Mouse (Mus musculus): Measurements from ENCODE around the gene Snap91. TPM values are rescaled to one million over a fixed set of nuclear protein-coding genes. Genes with fewer than 3 reads are reported as not detected.
A peak's percentile ranks its signal among the peaks of the same experiment; 100 is the strongest.

Gene Snap91
- polyA plus RNA-seq, 1 experiment = 200 TPM

DNA sequence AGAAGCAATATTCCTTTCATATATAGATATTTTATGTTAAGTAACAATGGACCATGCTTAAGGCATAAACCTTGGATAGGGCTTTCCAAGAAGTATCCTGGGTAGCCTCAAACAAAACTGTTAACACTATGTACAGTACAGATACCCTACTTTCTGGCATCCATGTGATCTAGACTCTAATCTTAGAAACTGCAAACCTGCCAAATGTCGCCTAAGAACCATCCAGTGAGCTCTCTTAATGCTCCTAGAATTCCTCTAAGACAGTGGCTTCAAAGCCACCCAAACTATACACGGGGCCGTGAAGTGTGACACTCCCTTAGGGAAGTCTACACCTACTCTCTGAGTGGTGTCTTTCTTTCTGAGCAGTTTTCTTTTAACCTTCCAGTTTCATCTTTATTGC lies 107.6 kb downstream of the Snap91 start:
- Histone ChIP-seq H3K27ac (ENCODE audit: insufficient read depth, low read length) (no peak overlapping the region), H3K4me1 (ENCODE audit: control insufficient read depth, insufficient read depth, low read length) (no peaks in the 10 kb centered on the region), H3K4me3 (ENCODE audit: insufficient read depth, low read length) (no peak overlapping the region)
- no peak for TF ChIP-seq POLR2A (IDR thresholded peaks at IDR 0.05; ENCODE audit: extremely low read depth, insufficient read depth, low read length)
- TF ChIP-seq CTCF (IDR thresholded peaks at IDR 0.05; ENCODE audit: extremely low read depth, insufficient read depth, low read length) = no peak

DNA sequence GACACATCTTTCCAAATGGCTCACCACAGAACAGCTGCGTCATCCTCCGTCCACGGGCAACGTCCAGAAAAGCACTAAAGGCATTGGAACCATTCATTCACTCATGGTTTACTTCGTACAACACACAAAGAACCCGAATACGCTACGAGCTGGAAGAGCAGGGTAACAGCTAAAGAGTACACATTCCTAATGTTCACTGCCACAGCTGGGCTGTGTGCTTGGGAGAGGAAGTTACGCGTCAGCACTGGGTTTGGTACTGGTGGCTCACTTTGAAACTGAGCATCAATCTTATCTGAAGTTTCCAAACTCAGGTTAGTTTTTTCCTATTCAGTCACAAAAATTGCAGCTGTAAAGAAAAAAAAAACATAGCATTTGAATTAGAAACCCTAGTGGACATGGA lies 113.5 kb downstream of the Snap91 start:
- TF ChIP-seq CTCF (IDR thresholded peaks at IDR 0.05; ENCODE audit: extremely low read depth, insufficient read depth, low read length) (no peak), POLR2A (IDR thresholded peaks at IDR 0.05; ENCODE audit: extremely low read depth, insufficient read depth, low read length) (no peak)
- Histone ChIP-seq H3K4me3 (ENCODE audit: insufficient read depth, low read length) (no peak overlapping the region), H3K4me1 (ENCODE audit: control insufficient read depth, insufficient read depth, low read length) (peaks cover 4% of the 10 kb centered on the region), H3K27ac (ENCODE audit: insufficient read depth, low read length) (no peak overlapping the region; the same call in 1 of the 2 replicates)

DNA sequence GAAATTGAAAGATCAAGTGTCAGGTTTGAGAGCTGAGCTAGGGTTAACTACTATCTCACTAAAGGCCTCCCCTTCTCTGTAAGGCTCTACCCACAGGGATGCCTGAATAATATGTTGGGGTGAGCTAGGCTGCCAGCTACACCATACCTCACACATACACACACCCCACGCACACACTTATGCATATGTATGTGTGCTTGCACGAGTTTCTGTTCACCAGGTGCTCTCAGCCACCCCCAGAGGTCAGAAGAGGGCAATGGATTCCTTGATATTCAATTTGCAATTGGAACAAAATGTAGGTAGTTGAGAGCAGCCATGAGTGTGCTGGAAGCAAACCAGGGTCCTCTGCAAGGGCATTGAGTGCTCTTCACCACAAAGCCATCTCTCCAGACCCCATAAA lies 116.5 kb downstream of the Snap91 start:
- H3K27ac ChIP-seq (ENCODE audit: insufficient read depth, low read length) = no peak overlapping the region
- peaks cover 4% of the 10 kb centered on the region for H3K4me1 ChIP-seq (ENCODE audit: control insufficient read depth, insufficient read depth, low read length)
- no peak for TF ChIP-seq POLR2A (IDR thresholded peaks at IDR 0.05; ENCODE audit: extremely low read depth, insufficient read depth, low read length)
- TF ChIP-seq CTCF (IDR thresholded peaks at IDR 0.05; ENCODE audit: extremely low read depth, insufficient read depth, low read length) = no peak
- H3K4me3 ChIP-seq (ENCODE audit: insufficient read depth, low read length) = no peak overlapping the region

DNA sequence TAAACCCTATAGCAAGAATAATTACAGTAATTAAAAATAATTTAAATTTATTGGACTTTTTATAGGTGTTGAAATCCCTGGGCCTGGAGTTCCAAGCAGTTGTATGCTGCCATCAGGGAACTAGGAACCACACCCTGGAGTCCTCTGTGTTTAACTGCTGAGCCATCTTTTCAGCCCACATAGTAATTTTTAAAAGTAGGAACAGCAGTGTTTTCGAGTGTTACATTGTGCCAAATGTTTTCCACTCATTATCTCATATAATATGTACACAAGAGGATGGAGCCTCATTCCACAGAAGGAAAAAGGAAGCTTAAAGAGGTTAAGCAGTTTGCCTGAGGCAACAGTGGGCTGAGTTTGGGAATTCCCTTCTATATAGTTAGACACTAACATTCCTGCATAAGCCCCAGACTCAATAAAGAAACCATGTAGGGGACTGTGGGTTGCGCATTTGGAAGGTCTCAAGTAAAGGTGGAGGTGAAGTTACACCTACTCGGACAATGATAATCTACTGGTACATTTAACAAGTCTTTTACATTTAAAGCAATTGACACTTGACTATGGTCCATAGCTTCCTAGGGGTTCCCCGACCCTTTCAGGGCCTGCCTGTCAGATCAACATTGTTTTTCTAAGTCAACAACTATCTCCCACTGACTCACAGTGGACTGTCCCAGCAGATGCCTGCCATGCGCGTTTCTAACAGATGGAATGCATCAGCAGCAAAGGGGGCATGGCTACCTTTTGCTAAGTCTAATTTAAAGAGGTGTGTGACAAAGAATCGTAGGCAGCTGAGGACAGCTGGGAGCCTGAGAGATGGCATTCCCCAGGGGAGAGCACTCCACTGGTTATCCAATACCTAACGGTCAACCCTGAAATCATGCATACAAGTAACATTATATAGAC lies 117.7 kb downstream of the Snap91 start:
- Histone ChIP-seq H3K27ac (ENCODE audit: insufficient read depth, low read length) (no peak overlapping the region), H3K4me3 (ENCODE audit: insufficient read depth, low read length) (no peak overlapping the region), H3K4me1 (ENCODE audit: control insufficient read depth, insufficient read depth, low read length) (peaks cover 4% of the 10 kb centered on the region)
- no peak for TF ChIP-seq CTCF (IDR thresholded peaks at IDR 0.05; ENCODE audit: extremely low read depth, insufficient read depth, low read length)

DNA sequence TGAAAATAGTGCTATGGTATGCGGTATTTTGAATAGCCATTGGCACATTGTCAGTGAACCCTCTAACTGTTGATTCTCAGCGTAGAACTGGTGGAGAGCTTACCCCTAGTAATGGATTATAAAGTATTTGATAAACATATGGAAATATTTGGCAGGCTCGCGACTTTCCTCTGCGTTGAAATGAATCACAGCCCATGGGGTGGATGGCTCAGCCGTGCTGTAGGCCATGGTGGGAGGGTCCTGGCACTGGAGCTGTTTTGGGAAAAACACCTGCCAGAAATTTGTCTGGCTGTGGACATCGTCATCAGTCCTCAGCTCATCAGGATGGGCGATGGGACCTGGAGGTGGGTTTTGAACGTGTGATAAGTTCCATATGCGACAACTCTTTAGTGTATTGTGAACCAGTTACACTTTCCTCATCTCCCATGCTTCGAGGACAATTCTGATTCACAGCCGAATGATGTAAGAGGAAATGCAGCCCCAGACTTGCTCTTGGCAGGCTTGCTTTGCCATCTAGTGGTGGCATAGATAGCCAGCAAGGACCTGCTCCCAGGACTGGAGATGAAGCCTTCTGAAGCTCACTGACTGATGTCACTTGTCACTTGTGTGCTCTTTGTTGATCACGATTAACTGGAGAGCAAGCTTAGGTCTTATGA lies 134.4 kb downstream of the Snap91 start:
- H3K4me1 ChIP-seq (ENCODE audit: control insufficient read depth, insufficient read depth, low read length) = no peaks in the 10 kb centered on the region; the same call in 1 of the 2 replicates
- no peak overlapping the region for H3K27ac ChIP-seq (ENCODE audit: insufficient read depth, low read length)
- no peak for TF ChIP-seq POLR2A (IDR thresholded peaks at IDR 0.05; ENCODE audit: extremely low read depth, insufficient read depth, low read length)
- TF ChIP-seq CTCF (IDR thresholded peaks at IDR 0.05; ENCODE audit: extremely low read depth, insufficient read depth, low read length) = peak; percentile 97
- H3K4me3 ChIP-seq (ENCODE audit: insufficient read depth, low read length) = no peak overlapping the region

DNA sequence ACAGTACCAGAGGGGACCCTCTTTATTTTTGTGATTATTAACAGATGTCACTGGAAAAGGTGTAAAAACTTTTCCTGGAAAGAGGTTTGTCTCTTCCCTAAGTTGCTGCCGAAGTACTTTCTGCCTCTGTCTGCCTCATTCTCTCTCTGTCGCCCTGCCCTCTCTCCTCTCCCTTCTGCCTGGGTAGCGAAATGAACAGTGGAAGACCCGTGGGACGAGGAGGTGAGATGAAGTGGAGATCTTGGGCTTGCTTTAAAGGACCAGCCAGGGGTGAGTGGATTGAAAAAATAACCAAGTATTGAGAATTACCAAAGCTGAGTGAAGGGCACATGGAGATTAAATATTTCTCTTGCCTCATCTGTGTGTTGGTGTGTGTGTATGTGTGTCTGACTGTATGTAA lies 136.4 kb downstream of the Snap91 start:
- H3K4me3 ChIP-seq (ENCODE audit: insufficient read depth, low read length) = peak overlapping the region; percentile 48; the same call in 1 of the 2 replicates
- TF ChIP-seq CTCF (IDR thresholded peaks at IDR 0.05; ENCODE audit: extremely low read depth, insufficient read depth, low read length) = no peak
- no peak for TF ChIP-seq POLR2A (IDR thresholded peaks at IDR 0.05; ENCODE audit: extremely low read depth, insufficient read depth, low read length)
- no peaks in the 10 kb centered on the region; the same call in 1 of the 2 replicates for H3K4me1 ChIP-seq (ENCODE audit: control insufficient read depth, insufficient read depth, low read length)
- H3K27ac ChIP-seq (ENCODE audit: insufficient read depth, low read length) = no peak overlapping the region

DNA sequence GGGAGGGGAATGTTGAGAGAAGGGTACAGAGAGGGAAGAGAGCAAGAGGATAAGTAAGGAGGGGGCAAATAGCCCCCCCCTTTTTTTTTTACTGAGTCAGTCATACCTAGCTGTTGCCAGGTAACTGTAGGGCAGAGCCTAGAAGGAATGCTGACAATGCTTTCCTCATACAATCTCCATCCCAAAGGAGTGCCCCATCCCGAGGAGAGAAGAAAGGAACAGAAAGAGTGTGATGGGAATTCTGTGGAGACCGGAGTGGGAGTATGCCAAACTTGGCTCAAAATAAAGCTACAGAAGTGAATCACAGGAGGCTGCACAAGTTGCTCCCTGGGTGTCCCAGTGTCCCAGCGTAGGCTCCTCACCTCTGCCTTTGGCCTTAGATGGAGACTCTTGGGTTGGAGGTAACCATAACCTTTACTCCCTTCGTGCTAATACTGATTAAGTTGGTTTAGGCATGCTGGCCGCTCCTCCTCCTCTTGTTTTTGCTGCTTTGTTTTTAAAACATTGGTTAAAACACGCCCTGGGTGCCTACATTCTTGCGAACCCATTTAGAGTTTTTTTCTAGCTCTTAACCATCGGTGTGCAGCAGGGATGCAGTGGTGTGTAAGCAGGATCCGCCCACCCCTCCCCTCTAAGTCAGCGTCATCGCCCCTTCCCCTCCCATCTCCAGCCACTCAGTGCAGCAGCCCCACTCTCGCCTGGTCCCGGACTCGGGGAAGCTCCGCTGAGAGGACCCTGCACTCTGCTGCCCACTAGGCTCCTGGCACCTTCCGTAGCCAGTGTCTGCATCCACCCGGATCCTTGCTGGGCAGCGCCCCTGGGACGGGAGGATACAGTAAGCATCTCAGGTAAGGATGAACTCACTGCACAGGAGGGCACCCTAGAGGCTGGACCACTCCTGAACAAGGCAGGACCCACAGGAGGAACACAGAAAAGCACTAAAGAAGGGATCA lies 137.2 kb downstream of the Snap91 start, which contains the start of gene Prss35:
Gene Prss35 (plus strand): TSS at position 691 of the 953 bp plus-strand sequence.
- TF ChIP-seq CTCF (IDR thresholded peaks at IDR 0.05; ENCODE audit: extremely low read depth, insufficient read depth, low read length) = no peak
- TF ChIP-seq POLR2A (IDR thresholded peaks at IDR 0.05; ENCODE audit: extremely low read depth, insufficient read depth, low read length) = no peak
- Histone ChIP-seq H3K4me1 (ENCODE audit: control insufficient read depth, insufficient read depth, low read length) (no peaks in the 10 kb centered on the region; the same call in 1 of the 2 replicates), H3K4me3 (ENCODE audit: insufficient read depth, low read length) (peak within 1 kb of the TSS; percentile 48), H3K27ac (ENCODE audit: insufficient read depth, low read length) (no peak within 1 kb of the TSS)

DNA sequence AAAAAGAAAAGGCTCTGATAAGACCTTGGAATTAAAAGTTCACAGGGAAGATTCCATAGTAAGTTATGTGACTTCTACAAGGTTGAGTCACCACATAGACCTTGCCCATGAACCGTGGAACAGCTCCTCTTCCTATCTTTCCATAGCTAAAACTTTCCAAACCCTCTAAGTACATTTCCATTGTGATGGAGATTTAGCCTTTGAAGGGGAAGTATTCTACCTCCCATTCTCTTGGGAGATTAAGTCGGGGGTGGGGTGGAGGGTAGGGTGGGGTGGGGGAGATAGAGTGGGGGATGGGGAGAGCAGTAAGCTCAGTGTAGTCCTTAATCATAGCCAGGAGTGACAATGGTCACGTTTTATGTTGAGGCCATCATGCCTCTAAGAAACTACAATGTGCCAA lies 140.5 kb downstream of the Snap91 start:
- TF ChIP-seq POLR2A (IDR thresholded peaks at IDR 0.05; ENCODE audit: extremely low read depth, insufficient read depth, low read length) = no peak
- no peak for TF ChIP-seq CTCF (IDR thresholded peaks at IDR 0.05; ENCODE audit: extremely low read depth, insufficient read depth, low read length)
- Histone ChIP-seq H3K4me1 (ENCODE audit: control insufficient read depth, insufficient read depth, low read length) (no peaks in the 10 kb centered on the region; the same call in 1 of the 2 replicates), H3K27ac (ENCODE audit: insufficient read depth, low read length) (no peak overlapping the region), H3K4me3 (ENCODE audit: insufficient read depth, low read length) (no peak overlapping the region)

DNA sequence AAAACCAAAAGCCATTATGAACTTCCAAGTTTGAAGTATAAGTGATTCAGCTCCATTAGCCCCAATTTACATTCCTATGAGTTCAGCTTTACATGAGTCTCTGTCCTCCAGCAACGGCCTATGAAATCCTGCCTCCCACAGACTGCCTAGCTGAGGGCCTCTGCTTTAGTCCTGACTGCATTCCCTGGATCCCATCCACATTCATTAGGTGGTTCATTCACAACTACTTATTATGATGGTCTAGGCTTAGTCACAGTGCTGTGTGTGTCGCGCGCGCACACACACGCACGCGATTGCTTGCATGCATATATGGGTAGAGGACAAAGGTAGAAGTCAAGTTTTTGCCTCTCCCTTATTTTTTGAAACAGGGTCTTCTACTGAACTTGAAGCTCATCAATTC lies 141.7 kb downstream of the Snap91 start:
- Histone ChIP-seq H3K27ac (ENCODE audit: insufficient read depth, low read length) (no peak overlapping the region), H3K4me1 (ENCODE audit: control insufficient read depth, insufficient read depth, low read length) (no peaks in the 10 kb centered on the region; the same call in 1 of the 2 replicates), H3K4me3 (ENCODE audit: insufficient read depth, low read length) (no peak overlapping the region)
- TF ChIP-seq POLR2A (IDR thresholded peaks at IDR 0.05; ENCODE audit: extremely low read depth, insufficient read depth, low read length) (no peak), CTCF (IDR thresholded peaks at IDR 0.05; ENCODE audit: extremely low read depth, insufficient read depth, low read length) (no peak)
